8 mouse cellular contexts compared by ENCODE assay signal in the genomic region with DNA sequence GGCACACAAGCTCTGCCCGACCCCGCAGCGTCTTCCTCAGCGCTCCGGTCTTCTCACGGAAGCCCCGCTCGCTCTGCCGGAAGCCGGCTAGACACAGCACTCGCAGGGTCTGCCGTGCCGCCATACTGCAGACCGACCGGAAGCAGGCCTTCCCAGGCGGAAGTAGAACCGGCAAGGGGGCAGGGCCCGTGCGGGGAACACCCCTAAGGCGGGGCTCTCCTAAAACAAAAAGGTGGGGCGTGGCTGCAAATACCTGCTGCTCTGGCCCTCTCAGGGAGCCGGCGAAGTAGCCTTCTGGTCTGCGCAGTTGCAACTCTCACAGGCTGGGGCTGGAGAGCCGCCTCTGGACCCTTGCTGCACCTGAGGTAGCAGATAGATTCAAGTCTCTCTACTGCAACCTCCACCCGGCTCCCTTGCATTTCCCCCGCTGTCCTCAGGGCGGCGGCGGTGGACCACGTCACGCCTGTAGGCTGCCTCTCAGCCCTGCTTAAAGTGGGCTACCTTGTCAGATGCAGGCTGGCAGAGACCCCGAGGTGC. TPM values are rescaled to one million over a fixed set of nuclear protein-coding genes. Genes with fewer than 3 reads are reported as not detected.
A peak's percentile ranks its signal among the peaks of the same experiment; 100 is the strongest.
DNase-seq lines count a peak whose midpoint lies in the region; ATAC-seq and TF ChIP-seq lines count a peak whose summit lies in the region.

A gene (minus strand): TSS at position 164 of the 537 bp plus-strand sequence.

- H3K27me3 ChIP-seq in CH12.LX (replicated peaks) = peaks cover 5% of the 10 kb centered on the region
- peaks cover 21% of the 10 kb centered on the region for H3K27me3 ChIP-seq in forebrain, embryonic 10.5 days (ENCODE audit: poor library complexity, severe bottlenecking)
- no peaks in the 10 kb centered on the region for H3K27me3 ChIP-seq in heart, embryonic 14.5 days (ENCODE audit: control insufficient read depth, insufficient read depth, low read length)
- peaks cover 15% of the 10 kb centered on the region for H3K27me3 ChIP-seq in liver, embryonic 12.5 days (replicated peaks)
- H3K27me3 ChIP-seq in stomach, embryonic 14.5 days (ENCODE audit: control insufficient read depth, insufficient read depth, low read length) = no peaks in the 10 kb centered on the region

- H3K4me2 ChIP-seq in CH12.LX (ENCODE audit: insufficient read depth, low read depth, poor library complexity, severe bottlenecking) = peak within 1 kb of the TSS; percentile 89
- peak within 1 kb of the TSS; percentile 73 for H3K4me2 ChIP-seq in heart, embryonic 14.5 days (ENCODE audit: low read length)
- H3K4me2 ChIP-seq in liver, embryonic 12.5 days = peak within 1 kb of the TSS; percentile 83
- peak within 1 kb of the TSS; percentile 93 for H3K4me2 ChIP-seq in stomach, embryonic 14.5 days (replicated peaks; ENCODE audit: low read depth, low read length)

- dilution Hi-C loops in CH12.LX (cut with MboI; ENCODE audit: extremely low pct_ligation_motif_present, extremely low pct_unique_long_range_greater_than_20kb, low sequenced_read_pairs) = no loop called here

- peaks cover 9% of the 10 kb centered on the region for H3K79me2 ChIP-seq in CH12.LX (replicated peaks; ENCODE audit: control insufficient read depth, extremely low read depth, insufficient read depth, poor library complexity, severe bottlenecking)

- no peak within 1 kb of the TSS for H3K27ac ChIP-seq in CH12.LX (ENCODE audit: insufficient read depth, low read depth)
- H3K27ac ChIP-seq in forebrain, embryonic 10.5 days = peak within 1 kb of the TSS; percentile 89
- H3K27ac ChIP-seq in heart, embryonic 14.5 days (replicated peaks in 1 of 2; ENCODE audit: control insufficient read depth in 1 of 2, insufficient read depth in 1 of 2, low read depth in 2 of 2, low read length in 2 of 2) = peak within 1 kb of the TSS; percentile 70 to 75
- H3K27ac ChIP-seq in liver, embryonic 12.5 days = peak within 1 kb of the TSS; percentile 70
- peak within 1 kb of the TSS; percentile 76 for H3K27ac ChIP-seq in stomach, embryonic 14.5 days (ENCODE audit: low read length)

- peak; percentile 87 for TF ChIP-seq RAD21 in CH12.LX (IDR thresholded peaks at IDR 0.05; ENCODE audit: low read depth, low read length)

- TF ChIP-seq POLR2A in CH12.LX (IDR thresholded peaks at IDR 0.05; ENCODE audit: low read depth, low read length) = peak; percentile 96

- TF ChIP-seq EP300 in CH12.LX (IDR thresholded peaks at IDR 0.05; ENCODE audit: low read length) = no peak

- peak; percentile 49 to 91; a peak in 3 of 4 replicates for TF ChIP-seq CTCF in CH12.LX (conservative IDR thresholded peaks at IDR 0.05 in 1 of 2, IDR thresholded peaks at IDR 0.05 in 1 of 2; ENCODE audit: low read depth in 2 of 2, low read length in 2 of 2)

- H3K9me3 ChIP-seq in CH12.LX (replicated peaks; ENCODE audit: low read length) = no peaks in the 10 kb centered on the region
- H3K9me3 ChIP-seq in forebrain, embryonic 10.5 days = no peaks in the 10 kb centered on the region
- no peaks in the 10 kb centered on the region for H3K9me3 ChIP-seq in heart, embryonic 14.5 days (ENCODE audit: control insufficient read depth, low read length)
- H3K9me3 ChIP-seq in liver, embryonic 12.5 days (replicated peaks) = no peaks in the 10 kb centered on the region
- no peaks in the 10 kb centered on the region for H3K9me3 ChIP-seq in stomach, embryonic 14.5 days (ENCODE audit: control insufficient read depth, low read depth, low read length)

- peaks cover 7 to 21% of the 10 kb centered on the region in 2 experiments; a peak in 3 of 4 replicates for H3K4me1 ChIP-seq in CH12.LX (ENCODE audit: control insufficient read depth in 1 of 2, insufficient read depth in 2 of 2)
- H3K4me1 ChIP-seq in forebrain, embryonic 10.5 days = peaks cover 27% of the 10 kb centered on the region
- H3K4me1 ChIP-seq in heart, embryonic 14.5 days (ENCODE audit: control insufficient read depth in 2 of 2, insufficient read depth in 2 of 2, low read length in 2 of 2) = peaks cover 8 to 19% of the 10 kb centered on the region in 2 experiments
- H3K4me1 ChIP-seq in liver, embryonic 12.5 days = peaks cover 23% of the 10 kb centered on the region
- peaks cover 14% of the 10 kb centered on the region for H3K4me1 ChIP-seq in stomach, embryonic 14.5 days (ENCODE audit: control insufficient read depth, insufficient read depth, low read length)

- under 1% methylated on average over 33 of the region's 33 CpGs for WGBS in forebrain, embryonic 10.5 days
- under 1% methylated on average over 32 of the region's 33 CpGs for WGBS in heart, embryonic 14.5 days
- under 1% methylated on average over 33 of the region's 33 CpGs for WGBS in liver, embryonic 12.5 days (ENCODE audit: insufficient replicate concordance)
- WGBS in stomach, embryonic 14.5 days = under 1% methylated on average over 33 of the region's 33 CpGs

- in situ Hi-C loops in CH12.LX (cut with MboI; ENCODE audit: low pct_ligation_motif_present, low pct_unique_long_range_greater_than_20kb, low sequenced_read_pairs) = no loop called here

- H3K9ac ChIP-seq in CH12.LX (ENCODE audit: insufficient read depth, low read depth) = peak within 1 kb of the TSS; percentile 86
- H3K9ac ChIP-seq in heart, embryonic 14.5 days (ENCODE audit: low read length) = peak within 1 kb of the TSS; percentile 88
- peak within 1 kb of the TSS; percentile 78 for H3K9ac ChIP-seq in liver, embryonic 12.5 days
- peak within 1 kb of the TSS; percentile 66 for H3K9ac ChIP-seq in stomach, embryonic 14.5 days (replicated peaks; ENCODE audit: low read depth, low read length)

- peaks cover 56 to 76% of the 10 kb centered on the region in 2 experiments for H3K36me3 ChIP-seq in CH12.LX (replicated peaks in 1 of 2; ENCODE audit: control insufficient read depth in 1 of 2, insufficient read depth in 1 of 2, low read length in 1 of 2)
- peaks cover 60% of the 10 kb centered on the region for H3K36me3 ChIP-seq in forebrain, embryonic 10.5 days (replicated peaks)
- H3K36me3 ChIP-seq in heart, embryonic 14.5 days (ENCODE audit: control insufficient read depth, insufficient read depth, low read length) = peaks cover 60% of the 10 kb centered on the region
- peaks cover 58% of the 10 kb centered on the region for H3K36me3 ChIP-seq in liver, embryonic 12.5 days
- H3K36me3 ChIP-seq in stomach, embryonic 14.5 days (ENCODE audit: control insufficient read depth, insufficient read depth, low read length) = peaks cover 22% of the 10 kb centered on the region

- DNase-seq in CH12.LX (ENCODE audit: extremely low read depth) = peak; percentile 94
- DNase-seq in c-Kit-positive CD71-positive TER-119-negative erythroid progenitor cells, embryonic 14.5 days (ENCODE audit: low read depth) = peak; percentile 81
- DNase-seq in forebrain, embryonic 10.5 days (ENCODE audit: extremely low spot score, low spot score) = peak; percentile 95
- peak; percentile 94 for DNase-seq in kidney, postnatal 10 days
- DNase-seq in naive thymus-derived CD4-positive, alpha-beta T cell, adult 2 months (ENCODE audit: low read depth) = peak; percentile 95

- peak; percentile 88 for ATAC-seq in heart, embryonic 14.5 days (ENCODE audit: insufficient number of reproducible peaks, insufficient read depth, low FRiP score, low read depth)
- peak; percentile 94 for ATAC-seq in liver, embryonic 12.5 days
- peak; percentile 93 for ATAC-seq in stomach, embryonic 14.5 days (ENCODE audit: insufficient number of reproducible peaks, insufficient read depth, low FRiP score, low read depth)

- peak within 1 kb of the TSS; percentile 68 to 92 (median 74) for H3K4me3 ChIP-seq in CH12.LX (replicated peaks in 1 of 3; ENCODE audit: low read depth in 2 of 3, low read length in 2 of 3, poor library complexity in 1 of 3)
- peak within 1 kb of the TSS; percentile 72 for H3K4me3 ChIP-seq in forebrain, embryonic 10.5 days
- H3K4me3 ChIP-seq in heart, embryonic 14.5 days (ENCODE audit: control insufficient read depth in 1 of 2, insufficient read depth in 1 of 2, low read depth in 1 of 2, low read length in 2 of 2) = peak within 1 kb of the TSS; percentile 75 to 77
- peak within 1 kb of the TSS; percentile 73 for H3K4me3 ChIP-seq in liver, embryonic 12.5 days
- peak within 1 kb of the TSS; percentile 72 for H3K4me3 ChIP-seq in stomach, embryonic 14.5 days (ENCODE audit: low read depth, low read length)

TF ChIP-seq in CH12.LX, 34 proteins besides CTCF, POLR2A, EP300 and RAD21:
- TF ChIP-seq HCFC1 (IDR thresholded peaks at IDR 0.05; ENCODE audit: low read depth, low read length) (peak; percentile 85), TCF12 (IDR thresholded peaks at IDR 0.05; ENCODE audit: low read depth, low read length) (peak; percentile 91), SMC3 (IDR thresholded peaks at IDR 0.05; ENCODE audit: low read depth, low read length) (peak; percentile 79), NELFE (IDR thresholded peaks at IDR 0.05; ENCODE audit: low read depth, low read length) (peak; percentile 90), KAT2A (IDR thresholded peaks at IDR 0.05; ENCODE audit: insufficient replicate concordance, low read length) (peak; percentile 68; the same call in 1 of the 2 replicates), SIN3A (IDR thresholded peaks at IDR 0.05; ENCODE audit: low read length) (0 out of 2 replicates have a peak, but pooled peaks have one; percentile 45), NRF1 (IDR thresholded peaks at IDR 0.05; ENCODE audit: low read depth, low read length) (peak; percentile 44), TBP (conservative IDR thresholded peaks at IDR 0.05; ENCODE audit: low read depth, low read length) (peak; percentile 80), ZMIZ1 (IDR thresholded peaks at IDR 0.05; ENCODE audit: low read depth, low read length) (peak; percentile 88), RCOR1 (conservative IDR thresholded peaks at IDR 0.05; ENCODE audit: low read depth, low read length) (no peak), POLR2AphosphoS2 (IDR thresholded peaks at IDR 0.05; ENCODE audit: low read depth, low read length) (peak; percentile 95), GABPA (IDR thresholded peaks at IDR 0.05; ENCODE audit: insufficient replicate concordance, low read depth, low read length) (no peak), ELF1 (IDR thresholded peaks at IDR 0.05; ENCODE audit: low read depth, low read length) (peak; percentile 92), MXI1 (IDR thresholded peaks at IDR 0.05; ENCODE audit: low read depth, low read length) (peak; percentile 64; the same call in 1 of the 2 replicates), MAX (IDR thresholded peaks at IDR 0.05; ENCODE audit: low read length) (peak; percentile 57; the same call in 1 of the 2 replicates), MAFK (IDR thresholded peaks at IDR 0.05; ENCODE audit: insufficient replicate concordance, low read length) (no peak)

RNA-seq across cellular contexts. Expression of the gene that starts here (rescaled TPM):
- total RNA-seq in CH12.LX (2012; rRNA removed) (20.7 and 28.4 TPM in 2 replicates), CH12.LX (2014; rRNA removed) (68.4 and 86.9 TPM in 2 replicates)
- polyA plus RNA-seq in CH12.LX (2012; ENCODE audit: insufficient read length, low read depth) = 28.6 and 32.1 TPM in 2 replicates
- 33.6 and 34.0 TPM in 2 replicates for polyA plus RNA-seq in forebrain, embryonic 10.5 days (2016; fragmentation: Nextera tagmentation; extraction: Ambion mirVana)
- 19.4 and 19.7 TPM in 2 replicates for polyA plus RNA-seq in heart, embryonic 14.5 days (2014; fragmentation: Nextera tagmentation; extraction: Ambion mirVana)
- polyA plus RNA-seq in liver, embryonic 12.5 days (2016; fragmentation: Nextera tagmentation; extraction: Ambion mirVana) = 17.6 and 17.9 TPM in 2 replicates
- 26.7 and 29.1 TPM in 2 replicates for polyA plus RNA-seq in stomach, embryonic 14.5 days (2014; fragmentation: Nextera tagmentation; extraction: Ambion mirVana)
